Mouse (Mus musculus): ENCODE data around the gene Ahr.

GRCm38 (mm10) chr12:35534114-35534753 is 604 bp downstream of the Ahr start:
- TF ChIP-seq CTCF (IDR thresholded peaks at IDR 0.05; ENCODE audit: insufficient read depth, low read depth, low read length), result no peak
- no peak for TF ChIP-seq POLR2A (IDR thresholded peaks at IDR 0.05; ENCODE audit: insufficient read depth, low read depth, low read length)

All from olfactory bulb, adult 2 months (tissue).